Mouse (Mus musculus) midbrain, postnatal 0 days (tissue): ENCODE measurements around the gene Fbln5. TPM values are rescaled to one million over a fixed set of nuclear protein-coding genes. Genes with fewer than 3 reads are reported as not detected.
A peak's percentile ranks its signal among the peaks of the same experiment; 100 is the strongest.

Source experiments
- ATAC-seq: fragments of 200-750 bp; cut with Nextera tagmentation; 2 replicates; pipeline ENCODE4 v1.8.0; 2017; ENCODE audit warnings: moderate number of reproducible peaks, mild to moderate bottlenecking, moderate TSS enrichment, moderate library complexity; ENCODE audit not compliant: low FRiP score
- DNase-seq: peaks from one replicate; pipeline ENCODE4 v3.0.0-alpha.2; 2015; ENCODE audit warnings: low spot score
- H3K27ac ChIP-seq: fragments of 300-500 bp; sonication (generic); 2 replicates; pipeline ENCODE4 v1.5.1; 2014; ENCODE audit warnings: low read depth, mild to moderate bottlenecking, low read length, mixed read lengths
- H3K27me3 ChIP-seq: fragments of 300-500 bp; sonication (generic); 2 replicates; pipeline ENCODE4 v1.6.1; 2014; ENCODE audit warnings: low read length, control low read depth, mixed read lengths; ENCODE audit not compliant: insufficient read depth
- H3K36me3 ChIP-seq: fragments of 300-500 bp; sonication (generic); 2 replicates; pipeline ENCODE4 v1.6.1; 2014; ENCODE audit warnings: low read length, control low read depth, mixed read lengths; ENCODE audit not compliant: insufficient read depth
- H3K4me1 ChIP-seq: fragments of 300-500 bp; sonication (generic); 2 replicates; pipeline ENCODE4 v1.6.1; 2014; ENCODE audit warnings: mild to moderate bottlenecking, control low read depth, antibody characterized with exemption, low read length, mixed read lengths; ENCODE audit not compliant: insufficient read depth
- H3K4me2 ChIP-seq: fragments of 300-500 bp; sonication (generic); 2 replicates; pipeline ENCODE4 v1.6.1; 2014; ENCODE audit warnings: low read depth, mild to moderate bottlenecking, low read length, mixed read lengths; ENCODE audit not compliant: poor library complexity, severe bottlenecking
- H3K4me3 ChIP-seq: fragments of 300-500 bp; sonication (generic); 2 replicates; pipeline ENCODE4 v1.5.1; 2014; ENCODE audit warnings: low read depth, mild to moderate bottlenecking, low read length, moderate library complexity
- H3K9ac ChIP-seq: fragments of 300-500 bp; sonication (generic); replicated peaks from 2 replicates; pipeline ENCODE4 v1.6.1; 2014; ENCODE audit warnings: mild to moderate bottlenecking, low read length, moderate library complexity, mixed read lengths; ENCODE audit not compliant: poor library complexity, severe bottlenecking
- H3K9me3 ChIP-seq: fragments of 300-500 bp; sonication (generic); 2 replicates; pipeline ENCODE4 v1.6.1; 2016; ENCODE audit warnings: low read length, control low read depth
- CTCF ChIP-seq: IDR thresholded peaks from 2 replicates; pipeline ENCODE4 v1.5.1; 2016; ENCODE audit warnings: antibody characterized with exemption, mild to moderate bottlenecking
- WGBS: fragments of 180-500 bp; shearing (Covaris S2); extraction: QIAGEN DNeasy Blood & Tissue Kit; methylation state at CpG from one replicate; pipeline ENCODE4 v1.1.7; 2014; 5-methylcytosine and 5-hydroxymethylcytosine counted together
- polyA plus RNA-seq: library from polyadenylated mRNA; unstranded; fragments of >200 nt; fragmentation: Nextera tagmentation; extraction: Ambion mirVana; gene quantifications from 2 replicates; pipeline ENCODE4 v1.2.1, GENCODE M21; 2015
- total RNA-seq: library from RNA; depleted of rRNA; stranded (reverse); fragments of >200 nt; gene quantifications from 2 replicates; pipeline ENCODE4 v1.2.3, GENCODE M21; 2014

The Fbln5 gene
- total and polyA plus RNA-seq, 2 experiments from 2014 or later, result 10.7 to 16.7 TPM

GRCm38 (mm10) chr12:101792684-101793083 lies 26.2 kb downstream of the Fbln5 start:
- no peaks in the 10 kb centered on the region for H3K4me1 ChIP-seq
- H3K36me3 ChIP-seq, result no peaks in the 10 kb centered on the region
- no peak for TF ChIP-seq CTCF
- no peak overlapping the region for H3K4me3 ChIP-seq
- ATAC-seq (no peak), DNase-seq (no peak)
- WGBS, result 92% methylated on average over 4 of the region's 4 CpGs
- no peak overlapping the region for H3K9ac ChIP-seq
- no peak overlapping the region for H3K4me2 ChIP-seq
- no peaks in the 10 kb centered on the region for H3K9me3 ChIP-seq
- no peaks in the 10 kb centered on the region for H3K27me3 ChIP-seq
- no peak overlapping the region for H3K27ac ChIP-seq

DNA sequence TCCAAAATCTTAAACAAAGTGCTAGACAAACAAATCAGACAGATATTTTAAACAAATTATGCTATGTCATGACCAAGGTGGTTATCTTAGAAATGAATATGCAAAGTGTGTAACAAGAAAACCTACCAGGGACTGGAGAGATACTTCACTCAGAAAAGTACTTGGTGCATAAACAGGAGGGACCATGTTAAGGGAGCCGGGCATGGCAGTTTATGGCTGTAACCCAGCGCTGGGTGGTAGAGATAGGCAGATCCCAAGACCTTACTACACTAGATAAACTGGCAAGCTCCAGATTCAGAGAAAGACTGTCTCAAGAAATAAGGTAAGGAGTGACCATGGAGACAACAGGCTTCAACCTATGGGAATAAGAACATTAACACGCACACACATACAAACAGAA lies 29.1 kb downstream of the Fbln5 start:
- Histone ChIP-seq H3K27me3 (no peaks in the 10 kb centered on the region), H3K36me3 (no peaks in the 10 kb centered on the region), H3K27ac (no peak overlapping the region), H3K9me3 (0 out of 2 replicates have a peak, but pooled peaks cover 2% of the 10 kb centered on the region), H3K4me2 (no peak overlapping the region), H3K4me3 (no peak overlapping the region), H3K4me1 (no peaks in the 10 kb centered on the region), H3K9ac (no peak overlapping the region)
- no peak for TF ChIP-seq CTCF
- 90% methylated on average over 3 of the region's 3 CpGs for WGBS
- DNase-seq (no peak), ATAC-seq (no peak)

- 81% methylated on average over 3 of the region's 3 CpGs for WGBS
- no peak for DNase-seq
- Histone ChIP-seq H3K36me3 (no peaks in the 10 kb centered on the region), H3K4me1 (no peaks in the 10 kb centered on the region), H3K9ac (no peak overlapping the region), H3K9me3 (0 out of 2 replicates have a peak, but pooled peaks cover 2% of the 10 kb centered on the region), H3K4me3 (no peak overlapping the region), H3K27me3 (no peaks in the 10 kb centered on the region), H3K27ac (no peak overlapping the region), H3K4me2 (no peak overlapping the region)
- no peak for ATAC-seq
- no peak for TF ChIP-seq CTCF
These were observed 29.6 kb downstream of the Fbln5 start for GRCm38 (mm10) chr12:101789250-101789649.

GRCm38 (mm10) chr12:101782787-101783186 lies 36.1 kb downstream of the Fbln5 start:
- DNase-seq (no peak), ATAC-seq (no peak)

DNA sequence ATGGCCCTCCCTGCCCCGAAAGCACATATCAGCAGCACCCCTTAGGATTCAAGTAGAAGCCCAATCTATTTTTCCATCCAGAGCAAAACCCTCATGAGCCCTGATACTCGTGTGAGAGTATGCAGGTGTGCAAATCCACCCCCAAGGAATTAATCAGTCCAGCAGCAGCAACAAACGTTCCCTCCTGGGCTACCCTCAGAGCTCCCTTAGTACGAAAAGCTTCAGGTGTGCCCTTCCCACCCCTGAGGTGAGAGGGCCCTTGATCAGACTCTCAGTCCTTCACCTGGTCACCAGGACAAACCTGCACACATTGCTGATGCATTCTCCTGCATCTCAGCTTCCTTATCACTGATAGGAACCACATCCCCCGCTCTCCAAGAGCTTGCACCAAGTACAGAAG lies 37.9 kb downstream of the Fbln5 start:
- no peak overlapping the region for H3K9ac ChIP-seq
- 79% methylated on average over 5 of the region's 5 CpGs for WGBS
- 0 out of 2 replicates have a peak, but pooled peaks cover 1% of the 10 kb centered on the region for H3K9me3 ChIP-seq
- ATAC-seq (no peak), DNase-seq (no peak)
- H3K4me2 ChIP-seq, result no peak overlapping the region
- H3K4me1 ChIP-seq, result no peaks in the 10 kb centered on the region
- no peak for TF ChIP-seq CTCF
- H3K27me3 ChIP-seq, result no peaks in the 10 kb centered on the region
- H3K27ac ChIP-seq, result no peak overlapping the region
- no peaks in the 10 kb centered on the region for H3K36me3 ChIP-seq
- no peak overlapping the region for H3K4me3 ChIP-seq

More at GRCm38 (mm10) chr12:101782787-101783186, 36.1 kb downstream of the Fbln5 start:
- Histone ChIP-seq H3K9ac (no peak overlapping the region), H3K27ac (no peak overlapping the region), H3K36me3 (no peaks in the 10 kb centered on the region), H3K4me2 (no peak overlapping the region), H3K4me1 (no peaks in the 10 kb centered on the region), H3K4me3 (no peak overlapping the region), H3K27me3 (no peaks in the 10 kb centered on the region), H3K9me3 (0 out of 2 replicates have a peak, but pooled peaks cover 2% of the 10 kb centered on the region)
- WGBS, result 59% methylated on average over 2 of the region's 2 CpGs
- TF ChIP-seq CTCF, result peak; percentile 25

- Histone ChIP-seq H3K4me3 (no peak overlapping the region), H3K9me3 (no peaks in the 10 kb centered on the region), H3K27ac (no peak overlapping the region), H3K36me3 (no peaks in the 10 kb centered on the region), H3K9ac (no peak overlapping the region), H3K27me3 (no peaks in the 10 kb centered on the region), H3K4me2 (no peak overlapping the region), H3K4me1 (no peaks in the 10 kb centered on the region)
- TF ChIP-seq CTCF, result no peak
- DNase-seq, result no peak
- ATAC-seq, result no peak
- WGBS, result 63% methylated on average over 9 of the region's 9 CpGs
These were observed 41.1 kb downstream of the Fbln5 start for GRCm38 (mm10) chr12:101777613-101778325.
